Comparison of ENCODE assay signal across 19 mouse cellular contexts in genomic region chr3:39779690-39780218, GRCm38 (mm10).
A peak's percentile ranks its signal among the peaks of the same experiment; 100 is the strongest.
DNase-seq lines count a peak whose midpoint lies in the region; ATAC-seq and TF ChIP-seq lines count a peak whose summit lies in the region.
"Had no signal": no experiment of that assay in that cellular context is flagged by ENCODE, and none has a peak within 500 bp of the region (broad histone marks: within the 10 kb centered on the region; RNA-seq: fewer than 3 reads in every experiment).

No protein-coding gene starts in this region.

- no peaks in the 10 kb centered on the region for H3K36me3 ChIP-seq in heart, embryonic 13.5 days
- no peaks in the 10 kb centered on the region for H3K36me3 ChIP-seq in heart, adult 2 months (ENCODE audit: control insufficient read depth, insufficient read depth, low read length)
- H3K36me3 ChIP-seq in stomach, embryonic 14.5 days (ENCODE audit: control insufficient read depth, insufficient read depth, low read length), result no peaks in the 10 kb centered on the region
- H3K36me3 ChIP-seq in stomach, postnatal 0 days (ENCODE audit: control insufficient read depth, insufficient read depth, low read length), result no peaks in the 10 kb centered on the region
- no peaks in the 10 kb centered on the region for H3K36me3 ChIP-seq in hindbrain, embryonic 15.5 days
- H3K36me3 ChIP-seq: G1E had no signal

- no peaks in the 10 kb centered on the region for H3K79me2 ChIP-seq in heart, adult 2 months (replicated peaks; ENCODE audit: control insufficient read depth, insufficient read depth, low read length)

- peak overlapping the region; percentile 80 for H3K27ac ChIP-seq in heart, embryonic 13.5 days (replicated peaks)
- H3K27ac ChIP-seq in heart, adult 2 months, result no peak overlapping the region
- 0 out of 2 replicates have a peak overlapping the region, but pooled peaks have one; percentile 44 for H3K27ac ChIP-seq in stomach, embryonic 14.5 days (ENCODE audit: low read length)
- H3K27ac ChIP-seq in stomach, postnatal 0 days (replicated peaks), result no peak overlapping the region
- H3K27ac ChIP-seq in hindbrain, embryonic 15.5 days (replicated peaks), result no peak overlapping the region
- H3K27ac ChIP-seq in left cerebral cortex, adult 2 months, result no peak overlapping the region
- H3K27ac ChIP-seq: liver, embryonic 14.5 days had no signal

- no peaks in the 10 kb centered on the region for H3K27me3 ChIP-seq in heart, embryonic 13.5 days (replicated peaks)
- H3K27me3 ChIP-seq in heart, adult 2 months (ENCODE audit: control insufficient read depth, insufficient read depth, low read length), result no peaks in the 10 kb centered on the region
- no peaks in the 10 kb centered on the region for H3K27me3 ChIP-seq in stomach, embryonic 14.5 days (ENCODE audit: control insufficient read depth, insufficient read depth, low read length)
- H3K27me3 ChIP-seq in stomach, postnatal 0 days (ENCODE audit: control insufficient read depth, insufficient read depth, low read length), result no peaks in the 10 kb centered on the region
- H3K27me3 ChIP-seq in hindbrain, embryonic 15.5 days, result no peaks in the 10 kb centered on the region

- peaks cover 36% of the 10 kb centered on the region for H3K4me1 ChIP-seq in heart, embryonic 13.5 days
- H3K4me1 ChIP-seq in heart, adult 2 months (ENCODE audit: control insufficient read depth, insufficient read depth, low read length), result no peaks in the 10 kb centered on the region; the same call in 1 of the 2 replicates
- peaks cover 6% of the 10 kb centered on the region; the same call in 1 of the 2 replicates for H3K4me1 ChIP-seq in stomach, embryonic 14.5 days (ENCODE audit: control insufficient read depth, insufficient read depth, low read length)
- H3K4me1 ChIP-seq in stomach, postnatal 0 days (replicated peaks; ENCODE audit: control insufficient read depth, insufficient read depth), result no peaks in the 10 kb centered on the region
- peaks cover 8% of the 10 kb centered on the region for H3K4me1 ChIP-seq in hindbrain, embryonic 15.5 days (replicated peaks)

- intact Hi-C loops in heart, adult 2 months (cut with DNase I), result no loop called here
- intact Hi-C loops in left cerebral cortex, adult 2 months (cut with DNase I), result no loop called here

- peak overlapping the region; percentile 50 for H3K4me2 ChIP-seq in heart, embryonic 13.5 days
- no peak overlapping the region for H3K4me2 ChIP-seq in stomach, embryonic 14.5 days (replicated peaks; ENCODE audit: low read depth, low read length)
- no peak overlapping the region for H3K4me2 ChIP-seq in stomach, postnatal 0 days (replicated peaks; ENCODE audit: low read depth)
- H3K4me2 ChIP-seq in hindbrain, embryonic 15.5 days, result no peak overlapping the region

- DNase-seq in heart, adult 2 months, result no peak
- DNase-seq in stomach, postnatal 0 days (ENCODE audit: low spot score), result no peak
- no peak for DNase-seq in adrenal gland, adult 2 months
- no peak for DNase-seq in left cerebral cortex, adult 2 months (ENCODE audit: extremely low spot score in 1 of 2, low spot score in 2 of 2)
- DNase-seq in testis, postnatal 14 days (ENCODE audit: low spot score), result no peak
- DNase-seq: B cell, adult 2 months; cerebellum, postnatal 36 days; gastrocnemius, postnatal 25 days; layer of hippocampus, adult 9-11 months; left cerebral cortex, postnatal 4 days; spleen, adult 18-20 months; thymus, adult 18-20 months had no signal

- 15% methylated on average over 6 of the region's 6 CpGs for WGBS in heart, embryonic 13.5 days
- WGBS in heart, adult 2 months, result 33% methylated on average over 6 of the region's 6 CpGs
- 31% methylated on average over 6 of the region's 6 CpGs for WGBS in stomach, embryonic 14.5 days
- 46% methylated on average over 6 of the region's 6 CpGs for WGBS in stomach, postnatal 0 days
- WGBS in hindbrain, embryonic 15.5 days, result 69% methylated on average over 6 of the region's 6 CpGs

- H3K9ac ChIP-seq in heart, embryonic 13.5 days, result peak overlapping the region; percentile 58; the same call in 1 of the 2 replicates
- no peak overlapping the region for H3K9ac ChIP-seq in heart, adult 2 months (ENCODE audit: low read depth, low read length)
- no peak overlapping the region for H3K9ac ChIP-seq in stomach, embryonic 14.5 days (replicated peaks; ENCODE audit: low read depth, low read length)
- H3K9ac ChIP-seq in stomach, postnatal 0 days (ENCODE audit: low read length), result no peak overlapping the region
- H3K9ac ChIP-seq in hindbrain, embryonic 15.5 days, result no peak overlapping the region
- H3K9ac ChIP-seq: liver, embryonic 14.5 days had no signal

- peak; percentile 56; the same call in 1 of the 2 replicates for ATAC-seq in heart, embryonic 13.5 days (ENCODE audit: extremely low read depth, insufficient number of reproducible peaks, low FRiP score, low TSS enrichment)
- ATAC-seq in stomach, embryonic 14.5 days (ENCODE audit: insufficient number of reproducible peaks, insufficient read depth, low FRiP score, low read depth), result no peak
- no peak for ATAC-seq in stomach, postnatal 0 days (ENCODE audit: low FRiP score, low TSS enrichment)
- peak; percentile 48 for ATAC-seq in hindbrain, embryonic 15.5 days (ENCODE audit: low FRiP score, low read depth)
- ATAC-seq: activated CD4-positive, CD25-positive, alpha-beta regulatory T cell, adult 4 months; intestine, postnatal 0 days had no signal

- H3K4me3 ChIP-seq in heart, embryonic 13.5 days, result peak overlapping the region; percentile 8
- H3K4me3 ChIP-seq in heart, adult 2 months, result no peak overlapping the region
- H3K4me3 ChIP-seq in stomach, embryonic 14.5 days (ENCODE audit: low read depth, low read length), result no peak overlapping the region
- H3K4me3 ChIP-seq in stomach, postnatal 0 days (ENCODE audit: low read depth, low read length), result no peak overlapping the region
- no peak overlapping the region for H3K4me3 ChIP-seq in hindbrain, embryonic 15.5 days
- no peak overlapping the region for H3K4me3 ChIP-seq in left cerebral cortex, adult 2 months

- no peak for TF ChIP-seq CTCF in heart, adult 2 months (IDR thresholded peaks at IDR 0.05)
- TF ChIP-seq CTCF in stomach, postnatal 0 days (IDR thresholded peaks at IDR 0.05; ENCODE audit: low read depth), result no peak
- TF ChIP-seq CTCF in left cerebral cortex, adult 2 months (IDR thresholded peaks at IDR 0.05), result no peak

- TF ChIP-seq POLR2A in heart, adult 2 months (IDR thresholded peaks at IDR 0.05; ENCODE audit: insufficient read depth, low read depth, low read length), result no peak

- no peaks in the 10 kb centered on the region for H3K9me3 ChIP-seq in heart, embryonic 13.5 days
- H3K9me3 ChIP-seq in stomach, embryonic 14.5 days (ENCODE audit: control insufficient read depth, low read depth, low read length), result no peaks in the 10 kb centered on the region
- no peaks in the 10 kb centered on the region for H3K9me3 ChIP-seq in stomach, postnatal 0 days (ENCODE audit: control insufficient read depth, low read length)
- no peaks in the 10 kb centered on the region for H3K9me3 ChIP-seq in hindbrain, embryonic 15.5 days
- H3K9me3 ChIP-seq: G1E had no signal

- TF ChIP-seq EP300 in heart, adult 2 months (IDR thresholded peaks at IDR 0.05; ENCODE audit: insufficient read depth, low read depth, low read length), result no peak
- no peak for TF ChIP-seq EP300 in stomach, postnatal 0 days (optimal IDR thresholded peaks at IDR 0.05)

Comparison
In these comparisons a context has a peak if more than half of its experiments do, and no peak if none do; other contexts are left out.
1. H3K27ac ChIP-seq: peak in heart, embryonic 13.5 days (single experiment) and stomach, embryonic 14.5 days (single experiment); none in heart, adult 2 months (single experiment), stomach, postnatal 0 days (single experiment), hindbrain, embryonic 15.5 days (single experiment) and left cerebral cortex, adult 2 months (single experiment).
2. ATAC-seq: peak in heart, embryonic 13.5 days (single experiment) and hindbrain, embryonic 15.5 days (single experiment); none in stomach, embryonic 14.5 days (single experiment) and stomach, postnatal 0 days (single experiment).